Mouse (Mus musculus) cerebellum, adult 2 months (tissue): ENCODE measurements around the gene Acap1.
"Not testable (repeated sequence)": the region's sequence is repeated elsewhere in the genome, so short reads cannot be mapped to it uniquely, and the experiment has no call there.

Source experiments
- CTCF ChIP-seq: fragments of 200-500 bp; IDR thresholded peaks from 2 replicates; pipeline ENCODE4 v1.5.1; 2011; ENCODE audit warnings: low read depth, mild to moderate bottlenecking, control low read depth, low read length, moderate library complexity, borderline replicate concordance; ENCODE audit not compliant: insufficient read depth
- POLR2A ChIP-seq: fragments of 200-500 bp; IDR thresholded peaks from 2 replicates; pipeline ENCODE4 v1.6.1; 2011; ENCODE audit warnings: low read length, control low read depth, borderline replicate concordance; ENCODE audit not compliant: insufficient read depth

DNA sequence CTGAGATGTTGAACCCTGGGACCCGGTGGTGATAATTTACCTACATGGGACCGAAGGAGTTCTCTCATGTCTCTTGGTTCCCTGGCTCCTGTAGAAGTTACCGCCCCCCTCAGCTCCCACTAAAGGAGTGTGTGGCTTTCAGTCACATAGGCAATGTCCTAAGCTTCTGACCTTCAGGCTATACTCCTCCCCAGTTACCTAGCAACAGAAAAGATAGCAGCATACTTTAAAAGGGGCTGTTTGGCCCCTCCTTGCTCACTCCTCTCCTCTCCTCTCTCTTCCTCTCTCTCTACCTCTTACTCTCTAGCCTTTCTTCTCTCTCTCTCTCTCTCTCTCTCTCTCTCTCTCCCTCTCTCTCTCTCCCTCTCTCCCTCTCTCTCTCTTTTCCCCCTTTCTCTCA is 31.6 kb downstream of the Acap1 start:
- not testable (repeated sequence) for TF ChIP-seq POLR2A, CTCF
